Mouse (Mus musculus): Measurements from ENCODE around the gene Adrm1.

GRCm38 (mm10) chr2:180218241-180218640, 47.0 kb downstream of the Adrm1 start:
- TF ChIP-seq ZKSCAN1 (IDR thresholded peaks at IDR 0.05; ENCODE audit: borderline replicate concordance, low read depth, low read length) (no peak), MAZ (IDR thresholded peaks at IDR 0.05; ENCODE audit: low read depth, low read length) (no peak), CTCF (conservative IDR thresholded peaks at IDR 0.05 in 1 of 2, IDR thresholded peaks at IDR 0.05 in 1 of 2; ENCODE audit: low read depth in 2 of 2, low read length in 2 of 2) (no peak), MAFK (IDR thresholded peaks at IDR 0.05; ENCODE audit: insufficient replicate concordance, low read length) (no peak), POLR2A (IDR thresholded peaks at IDR 0.05; ENCODE audit: low read depth, low read length) (no peak), USF1 (IDR thresholded peaks at IDR 0.05; ENCODE audit: low read depth, low read length) (no peak), TCF12 (IDR thresholded peaks at IDR 0.05; ENCODE audit: low read depth, low read length) (no peak), EP300 (IDR thresholded peaks at IDR 0.05; ENCODE audit: low read length) (no peak), MYC (IDR thresholded peaks at IDR 0.05; ENCODE audit: low read depth, low read length) (no peak), CHD2 (IDR thresholded peaks at IDR 0.05; ENCODE audit: low read length) (no peak), SMC3 (IDR thresholded peaks at IDR 0.05; ENCODE audit: low read depth, low read length) (no peak)
